Mouse (Mus musculus) midbrain, embryonic 16.5 days (tissue): ENCODE measurements around the gene Higd1c. TPM values are rescaled to one million over a fixed set of nuclear protein-coding genes. Genes with fewer than 3 reads are reported as not detected.
A peak's percentile ranks its signal among the peaks of the same experiment; 100 is the strongest.

Source experiments
- ATAC-seq: fragments of 200-750 bp; cut with Nextera tagmentation; 2 replicates; pipeline ENCODE4 v1.8.0; 2017; ENCODE audit warnings: moderate TSS enrichment
- H3K27ac ChIP-seq: fragments of 300-500 bp; sonication (generic); 2 replicates; pipeline ENCODE4 v1.5.1; 2014; ENCODE audit warnings: mild to moderate bottlenecking, low read length, mixed read lengths
- H3K27me3 ChIP-seq: fragments of 300-500 bp; sonication (generic); 2 replicates; pipeline ENCODE4 v1.6.1; 2014; ENCODE audit warnings: low read depth, low read length, mixed read lengths; ENCODE audit not compliant: control insufficient read depth, insufficient read depth
- H3K36me3 ChIP-seq: fragments of 300-500 bp; sonication (generic); 2 replicates; pipeline ENCODE4 v1.6.1; 2014; ENCODE audit warnings: mild to moderate bottlenecking, low read length, moderate library complexity, mixed read lengths; ENCODE audit not compliant: control insufficient read depth, insufficient read depth
- H3K4me1 ChIP-seq: fragments of 300-500 bp; sonication (generic); 2 replicates; pipeline ENCODE4 v1.6.1; 2014; ENCODE audit warnings: mild to moderate bottlenecking, low read length, mixed read lengths; ENCODE audit not compliant: control insufficient read depth, insufficient read depth
- H3K4me2 ChIP-seq: fragments of 300-500 bp; sonication (generic); 2 replicates; pipeline ENCODE4 v1.6.1; 2014; ENCODE audit warnings: mild to moderate bottlenecking, low read length, mixed read lengths
- H3K4me3 ChIP-seq: fragments of 300-500 bp; sonication (generic); 2 replicates; pipeline ENCODE4 v1.5.1; 2014; ENCODE audit warnings: low read depth, mild to moderate bottlenecking, low read length, moderate library complexity, mixed read lengths
- H3K9ac ChIP-seq: fragments of 300-500 bp; sonication (generic); 2 replicates; pipeline ENCODE4 v1.6.1; 2014; ENCODE audit warnings: low read depth, low read length, mixed read lengths
- H3K9me3 ChIP-seq: fragments of 300-500 bp; sonication (generic); replicated peaks from 2 replicates; pipeline ENCODE4 v1.6.1; 2014; ENCODE audit warnings: mild to moderate bottlenecking, low read length, mixed read lengths; ENCODE audit not compliant: control insufficient read depth, poor library complexity, severe bottlenecking
- WGBS: fragments of 180-500 bp; shearing (Covaris S2); extraction: QIAGEN DNeasy Blood & Tissue Kit; methylation state at CpG from one replicate; pipeline ENCODE4 v1.1.7; 2014; 5-methylcytosine and 5-hydroxymethylcytosine counted together
- polyA plus RNA-seq: library from polyadenylated mRNA; unstranded; fragments of >200 nt; fragmentation: Nextera tagmentation; extraction: Ambion mirVana; gene quantifications from 2 replicates; pipeline ENCODE4 v1.2.1, GENCODE M21; 2015

The Higd1c gene
- polyA plus RNA-seq, 1 experiment from 2014 or later, result not detected

- Histone ChIP-seq H3K9me3 (no peaks in the 10 kb centered on the region), H3K4me3 (peak overlapping the region; percentile 97), H3K9ac (peak overlapping the region; percentile 89), H3K4me2 (peak overlapping the region; percentile 92), H3K36me3 (no peaks in the 10 kb centered on the region), H3K4me1 (peaks cover 33% of the 10 kb centered on the region), H3K27ac (peak overlapping the region; percentile 23), H3K27me3 (peaks cover 20% of the 10 kb centered on the region)
- ATAC-seq, result peak; percentile 71
- WGBS, result 1% methylated on average over 42 of the region's 44 CpGs
These were observed 58.1 kb downstream of the Higd1c start for GRCm38 (mm10) chr15:100422476-100422875.

- peaks cover 20% of the 10 kb centered on the region for H3K27me3 ChIP-seq
- no peaks in the 10 kb centered on the region for H3K36me3 ChIP-seq
- peak; percentile 97 for ATAC-seq
- peak overlapping the region; percentile 23 for H3K27ac ChIP-seq
- peak overlapping the region; percentile 92 for H3K4me2 ChIP-seq
- H3K9me3 ChIP-seq, result no peaks in the 10 kb centered on the region
- peaks cover 33% of the 10 kb centered on the region for H3K4me1 ChIP-seq
- peak overlapping the region; percentile 97 for H3K4me3 ChIP-seq
- peak overlapping the region; percentile 89 for H3K9ac ChIP-seq
- 2% methylated on average over 56 of the region's 65 CpGs for WGBS
These were observed 58.8 kb downstream of the Higd1c start for GRCm38 (mm10) chr15:100422899-100423860.

GRCm38 (mm10) chr15:100423916-100424315 is 59.6 kb downstream of the Higd1c start:
- no peak for ATAC-seq

GRCm38 (mm10) chr15:100424396-100425122 is 60.2 kb downstream of the Higd1c start, which contains the start of gene Slc11a2:
TSS of gene Slc11a2 (minus strand) at chr15:100425072.
- Histone ChIP-seq H3K36me3 (no peaks in the 10 kb centered on the region), H3K4me2 (peak within 1 kb of the TSS; percentile 92), H3K4me3 (peak within 1 kb of the TSS; percentile 97), H3K4me1 (peaks cover 29% of the 10 kb centered on the region), H3K27me3 (peaks cover 20% of the 10 kb centered on the region), H3K9me3 (no peaks in the 10 kb centered on the region), H3K27ac (no peak within 1 kb of the TSS), H3K9ac (no peak within 1 kb of the TSS)
- no peak for ATAC-seq
- WGBS, result 30% methylated on average over 17 of the region's 17 CpGs

More at GRCm38 (mm10) chr15:100423916-100424315, 59.6 kb downstream of the Higd1c start:
- Histone ChIP-seq H3K4me3 (peak overlapping the region; percentile 97), H3K4me1 (peaks cover 33% of the 10 kb centered on the region), H3K9me3 (no peaks in the 10 kb centered on the region), H3K27ac (no peak overlapping the region), H3K4me2 (peak overlapping the region; percentile 92), H3K9ac (no peak overlapping the region), H3K27me3 (peaks cover 20% of the 10 kb centered on the region), H3K36me3 (no peaks in the 10 kb centered on the region)
- 3% methylated on average over 14 of the region's 14 CpGs for WGBS

GRCm38 (mm10) chr15:100428296-100428905 is 64.1 kb downstream of the Higd1c start:
- H3K27me3 ChIP-seq, result peaks cover 20% of the 10 kb centered on the region
- ATAC-seq, result no peak
- no peak overlapping the region for H3K27ac ChIP-seq
- no peaks in the 10 kb centered on the region for H3K36me3 ChIP-seq
- no peak overlapping the region for H3K4me2 ChIP-seq
- no peak overlapping the region for H3K9ac ChIP-seq
- H3K9me3 ChIP-seq, result no peaks in the 10 kb centered on the region
- no peak overlapping the region for H3K4me3 ChIP-seq
- H3K4me1 ChIP-seq, result peaks cover 7% of the 10 kb centered on the region; the same call in 1 of the 2 replicates
- WGBS, result 85% methylated on average over 13 of the region's 13 CpGs

- Histone ChIP-seq H3K9me3 (no peaks in the 10 kb centered on the region), H3K36me3 (no peaks in the 10 kb centered on the region), H3K27me3 (peaks cover 11% of the 10 kb centered on the region), H3K9ac (no peak overlapping the region), H3K27ac (no peak overlapping the region), H3K4me2 (no peak overlapping the region), H3K4me1 (no peaks in the 10 kb centered on the region), H3K4me3 (no peak overlapping the region)
- ATAC-seq, result no peak
- 79% methylated on average over 11 of the region's 11 CpGs for WGBS
These were observed 65.7 kb downstream of the Higd1c start for GRCm38 (mm10) chr15:100429959-100430565.

GRCm38 (mm10) chr15:100433234-100433633 is 68.9 kb downstream of the Higd1c start:
- no peaks in the 10 kb centered on the region for H3K4me1 ChIP-seq

More at GRCm38 (mm10) chr15:100433234-100433633, 68.9 kb downstream of the Higd1c start:
- Histone ChIP-seq H3K4me2 (no peak overlapping the region), H3K36me3 (no peaks in the 10 kb centered on the region), H3K4me3 (no peak overlapping the region), H3K27me3 (no peaks in the 10 kb centered on the region), H3K27ac (no peak overlapping the region), H3K9me3 (no peaks in the 10 kb centered on the region), H3K9ac (no peak overlapping the region)
- ATAC-seq, result no peak
- 71% methylated on average over 4 of the region's 4 CpGs for WGBS
